Mouse (Mus musculus) limb, embryonic 14.5 days (tissue): ENCODE results near the gene Timm13. TPM values are rescaled to one million over a fixed set of nuclear protein-coding genes. Genes with fewer than 3 reads are reported as not detected.

Experiments used
- ATAC-seq: fragments of 200-750 bp; cut with Nextera tagmentation; 2 replicates; pipeline ENCODE4 v1.8.0; 2017; ENCODE audit warnings: low read depth, moderate number of reproducible peaks, moderate TSS enrichment; ENCODE audit not compliant: low FRiP score
- DNase-seq: peaks from one replicate; pipeline ENCODE4 v3.0.0-alpha.2; 2015; ENCODE audit warnings: low spot score
- H3K27ac ChIP-seq: fragments of 300-500 bp; sonication (generic); replicated peaks from 2 replicates; pipeline ENCODE4 v1.5.1; 2014; ENCODE audit warnings: low read depth, mild to moderate bottlenecking, low read length, moderate library complexity, mixed read lengths
- H3K27me3 ChIP-seq: fragments of 300-500 bp; sonication (generic); 2 replicates; pipeline ENCODE4 v1.6.1; 2014; ENCODE audit warnings: low read length, mixed read lengths; ENCODE audit not compliant: control insufficient read depth, insufficient read depth
- H3K36me3 ChIP-seq: fragments of 300-500 bp; sonication (generic); 2 replicates; pipeline ENCODE4 v1.6.1; 2014; ENCODE audit warnings: mild to moderate bottlenecking, low read length, moderate library complexity, mixed read lengths; ENCODE audit not compliant: control insufficient read depth, insufficient read depth
- H3K4me1 ChIP-seq: fragments of 300-500 bp; sonication (generic); 2 replicates; pipeline ENCODE4 v1.6.1; 2014; ENCODE audit warnings: antibody characterized with exemption, low read length, mixed read lengths; ENCODE audit not compliant: control insufficient read depth, insufficient read depth
- H3K4me2 ChIP-seq: fragments of 300-500 bp; sonication (generic); replicated peaks from 2 replicates; pipeline ENCODE4 v1.6.1; 2014; ENCODE audit warnings: low read depth, mild to moderate bottlenecking, low read length, moderate library complexity; ENCODE audit not compliant: severe bottlenecking
- H3K4me3 ChIP-seq: fragments of 300-500 bp; sonication (generic); replicated peaks from 2 replicates; pipeline ENCODE4 v1.5.1; 2014; ENCODE audit warnings: low read length
- H3K9ac ChIP-seq: fragments of 300-500 bp; sonication (generic); 2 replicates; pipeline ENCODE4 v1.6.1; 2014; ENCODE audit warnings: mild to moderate bottlenecking, low read depth, low read length, moderate library complexity; ENCODE audit not compliant: severe bottlenecking
- H3K9me3 ChIP-seq: fragments of 300-500 bp; sonication (generic); 2 replicates; pipeline ENCODE4 v1.6.1; 2016; ENCODE audit warnings: low read length; ENCODE audit not compliant: control insufficient read depth
- POLR2A ChIP-seq: fragments of 200-500 bp; IDR thresholded peaks from 2 replicates; pipeline ENCODE4 v1.8.0; 2012; ENCODE audit warnings: inconsistent platforms, mild to moderate bottlenecking, moderate library complexity, borderline replicate concordance; ENCODE audit not compliant: insufficient read depth, insufficient read length; ENCODE audit errors: extremely low read depth
- WGBS: fragments of 180-500 bp; shearing (Covaris S2); extraction: QIAGEN DNeasy Blood & Tissue Kit; methylation state at CpG from one replicate; pipeline ENCODE4 v1.1.7; 2014; 5-methylcytosine and 5-hydroxymethylcytosine counted together
- polyA plus RNA-seq, 2 experiments: library from polyadenylated mRNA; depleted of rRNA in 1 of 2; stranded (reverse) in 1 of 2; unstranded in 1 of 2; fragments of >200 nt; fragmentation: Nextera tagmentation in 1 of 2; extraction: Ambion mirVana in 1 of 2; gene quantifications; 2 replicates each; pipeline versions ENCODE4 v1.2.1 to v1.2.3; 2012 to 2014

The Timm13 gene
- polyA plus RNA-seq (2012; rRNA removed) (187 and 229 TPM in 2 replicates), polyA plus RNA-seq (2014; fragmentation: Nextera tagmentation; extraction: Ambion mirVana) (330 and 335 TPM in 2 replicates)

GRCm38 (mm10) chr10:80900318-80901247, at the start of gene Timm13:
Gene Timm13, minus strand, starts transcription at chr10:80900969.
- peaks cover 10% of the 10 kb centered on the region for H3K4me1 ChIP-seq
- peaks cover 40% of the 10 kb centered on the region for H3K36me3 ChIP-seq
- under 1% methylated on average over 72 of the region's 72 CpGs for WGBS
- peak within 1 kb of the TSS; percentile 67 for H3K27ac ChIP-seq
- H3K27me3 ChIP-seq: no peaks in the 10 kb centered on the region
- H3K4me2 ChIP-seq: peak within 1 kb of the TSS; percentile 93
- ATAC-seq (peak; percentile 96), DNase-seq (peak; percentile 99)
- H3K9ac ChIP-seq: peak within 1 kb of the TSS; percentile 67
- peak within 1 kb of the TSS; percentile 89 for H3K4me3 ChIP-seq
- H3K9me3 ChIP-seq: no peaks in the 10 kb centered on the region
- TF ChIP-seq POLR2A: 0 out of 2 replicates have a peak, but pooled peaks have one; percentile 51

- 34% methylated on average over 4 of the region's 5 CpGs for WGBS
- Histone ChIP-seq H3K4me3 (no peak overlapping the region), H3K36me3 (no peaks in the 10 kb centered on the region), H3K4me1 (peaks cover 16% of the 10 kb centered on the region), H3K4me2 (no peak overlapping the region), H3K27ac (no peak overlapping the region), H3K9me3 (no peaks in the 10 kb centered on the region), H3K27me3 (no peaks in the 10 kb centered on the region), H3K9ac (no peak overlapping the region)
- ATAC-seq (no peak), DNase-seq (no peak)
- no peak for TF ChIP-seq POLR2A
These were observed 49.5 kb upstream of the Timm13 start for GRCm38 (mm10) chr10:80950314-80950713.

- Histone ChIP-seq H3K4me3 (no peak overlapping the region), H3K9me3 (no peaks in the 10 kb centered on the region), H3K9ac (no peak overlapping the region), H3K36me3 (no peaks in the 10 kb centered on the region), H3K4me1 (peaks cover 12% of the 10 kb centered on the region), H3K4me2 (no peak overlapping the region), H3K27ac (no peak overlapping the region), H3K27me3 (no peaks in the 10 kb centered on the region)
- 75% methylated on average over 3 of the region's 3 CpGs for WGBS
- TF ChIP-seq POLR2A: no peak
- DNase-seq (no peak), ATAC-seq (no peak)
These were observed 48.3 kb upstream of the Timm13 start for GRCm38 (mm10) chr10:80949081-80949480.

DNA sequence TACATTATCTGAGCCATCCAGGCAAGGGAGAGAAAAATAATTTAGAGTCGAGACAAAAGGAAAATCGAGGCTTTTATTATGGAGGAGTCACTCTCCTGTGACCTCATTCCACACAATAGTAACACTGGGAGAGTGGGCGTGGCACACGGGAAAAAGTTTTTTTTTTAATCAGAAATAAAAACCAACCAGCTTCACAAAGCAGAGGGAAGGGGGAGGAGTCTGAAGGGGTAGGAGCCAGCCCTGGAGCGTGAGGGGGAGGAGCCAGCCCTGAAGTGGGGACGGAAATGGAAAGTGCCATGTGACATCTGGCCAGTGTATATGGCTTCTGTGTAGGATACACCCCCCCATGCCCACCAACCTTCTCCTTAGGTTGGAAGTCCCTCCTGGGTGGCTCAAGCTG, 47.8 kb upstream of the Timm13 start:
- H3K4me1 ChIP-seq: peaks cover 12% of the 10 kb centered on the region
- H3K4me3 ChIP-seq: no peak overlapping the region
- no peaks in the 10 kb centered on the region for H3K27me3 ChIP-seq
- no peak for TF ChIP-seq POLR2A
- H3K9me3 ChIP-seq: no peaks in the 10 kb centered on the region
- H3K36me3 ChIP-seq: no peaks in the 10 kb centered on the region
- no peak overlapping the region for H3K27ac ChIP-seq
- H3K9ac ChIP-seq: no peak overlapping the region
- 32% methylated on average over 6 of the region's 6 CpGs for WGBS
- H3K4me2 ChIP-seq: no peak overlapping the region
- DNase-seq (no peak), ATAC-seq (no peak)

- Histone ChIP-seq H3K27ac (no peak overlapping the region), H3K4me3 (no peak overlapping the region), H3K27me3 (no peaks in the 10 kb centered on the region), H3K4me2 (no peak overlapping the region), H3K9ac (no peak overlapping the region; the same call in 1 of the 2 replicates), H3K9me3 (no peaks in the 10 kb centered on the region), H3K36me3 (no peaks in the 10 kb centered on the region), H3K4me1 (peaks cover 12% of the 10 kb centered on the region)
- WGBS: 28% methylated on average over 2 of the region's 2 CpGs
- ATAC-seq (no peak), DNase-seq (peak; percentile 66)
- TF ChIP-seq POLR2A: no peak
These were observed 47.0 kb upstream of the Timm13 start for GRCm38 (mm10) chr10:80947802-80948201.
